In genomic region chr2:164440314-164440713, GRCm38 (mm10) we compare ENCODE assay signal across 15 mouse cellular contexts. TPM values are rescaled to one million over a fixed set of nuclear protein-coding genes. Genes with fewer than 3 reads are reported as not detected.
A peak's percentile ranks its signal among the peaks of the same experiment; 100 is the strongest.
DNase-seq lines count a peak whose midpoint lies in the region; ATAC-seq and TF ChIP-seq lines count a peak whose summit lies in the region.
"Had no signal": no experiment of that assay in that cellular context is flagged by ENCODE, and none has a peak within 500 bp of the region (broad histone marks: within the 10 kb centered on the region; RNA-seq: fewer than 3 reads in every experiment).

No protein-coding gene starts in this region.

- WGBS in lung, postnatal 0 days, result 51% methylated on average over 5 of the region's 5 CpGs
- WGBS in forebrain, embryonic 10.5 days, result 82% methylated on average over 5 of the region's 5 CpGs

- peaks cover 39% of the 10 kb centered on the region for H3K79me2 ChIP-seq in CH12.LX (replicated peaks; ENCODE audit: control insufficient read depth, extremely low read depth, insufficient read depth, poor library complexity, severe bottlenecking)

- peak; percentile 51 for ATAC-seq in lung, postnatal 0 days
- ATAC-seq in megakaryocyte, adult 5-6 weeks (ENCODE audit: poor library complexity, severe bottlenecking), result no peak
- ATAC-seq in megakaryocyte progenitor cell, adult 5-6 weeks (replicated peaks; ENCODE audit: poor library complexity), result no peak

- H3K9ac ChIP-seq in CH12.LX (ENCODE audit: insufficient read depth, low read depth), result no peak overlapping the region; the same call in 1 of the 2 replicates
- H3K9ac ChIP-seq in lung, postnatal 0 days (replicated peaks; ENCODE audit: low read depth), result no peak overlapping the region
- H3K9ac ChIP-seq: embryonic facial prominence, embryonic 12.5 days; hindbrain, embryonic 14.5 days; neural tube, embryonic 13.5 days had no signal

- H3K9me3 ChIP-seq in CH12.LX (replicated peaks; ENCODE audit: low read length), result no peaks in the 10 kb centered on the region
- no peaks in the 10 kb centered on the region for H3K9me3 ChIP-seq in lung, postnatal 0 days (ENCODE audit: low read length)
- H3K9me3 ChIP-seq in forebrain, embryonic 10.5 days, result no peaks in the 10 kb centered on the region
- H3K9me3 ChIP-seq: embryonic facial prominence, embryonic 12.5 days; G1E; neural tube, embryonic 13.5 days had no signal

- DNase-seq in CH12.LX (ENCODE audit: extremely low read depth), result no peak
- DNase-seq in kidney, postnatal 10 days, result peak; percentile 57
- DNase-seq in lung, postnatal 0 days (ENCODE audit: low spot score), result peak; percentile 84
- DNase-seq in adrenal gland, postnatal 25 days, result no peak
- no peak for DNase-seq in forebrain, embryonic 10.5 days (ENCODE audit: extremely low spot score, low spot score)

- dilution Hi-C loops in CH12.LX (cut with MboI; ENCODE audit: extremely low pct_ligation_motif_present, extremely low pct_unique_long_range_greater_than_20kb, low sequenced_read_pairs), result no loop called here

- H3K27me3 ChIP-seq in CH12.LX (replicated peaks), result peaks cover 7% of the 10 kb centered on the region
- no peaks in the 10 kb centered on the region for H3K27me3 ChIP-seq in lung, postnatal 0 days (replicated peaks; ENCODE audit: insufficient read depth, low read length)
- peaks cover 45% of the 10 kb centered on the region for H3K27me3 ChIP-seq in forebrain, embryonic 10.5 days (ENCODE audit: poor library complexity, severe bottlenecking)

- TF ChIP-seq CTCF in CH12.LX (conservative IDR thresholded peaks at IDR 0.05 in 1 of 2, IDR thresholded peaks at IDR 0.05 in 1 of 2; ENCODE audit: low read depth in 2 of 2, low read length in 2 of 2), result no peak
- TF ChIP-seq CTCF in cortical plate, adult 2 months (IDR thresholded peaks at IDR 0.05; ENCODE audit: extremely low read depth, insufficient read depth, low read length), result no peak
- TF ChIP-seq CTCF in lung, postnatal 0 days (IDR thresholded peaks at IDR 0.05), result no peak

- peaks cover 0 to 19% of the 10 kb centered on the region in 2 experiments for H3K36me3 ChIP-seq in CH12.LX (replicated peaks in 1 of 2; ENCODE audit: control insufficient read depth in 1 of 2, insufficient read depth in 1 of 2, low read length in 1 of 2)
- no peaks in the 10 kb centered on the region for H3K36me3 ChIP-seq in lung, postnatal 0 days (ENCODE audit: insufficient read depth, low read length)
- H3K36me3 ChIP-seq in forebrain, embryonic 10.5 days (replicated peaks), result no peaks in the 10 kb centered on the region; the same call in 1 of the 2 replicates
- H3K36me3 ChIP-seq: embryonic facial prominence, embryonic 12.5 days; G1E; neural tube, embryonic 13.5 days had no signal

- no peak for TF ChIP-seq POLR2A in CH12.LX (IDR thresholded peaks at IDR 0.05; ENCODE audit: low read depth, low read length)
- TF ChIP-seq POLR2A in cortical plate, adult 2 months (IDR thresholded peaks at IDR 0.05; ENCODE audit: extremely low read depth, insufficient read depth, low read length), result no peak

- in situ Hi-C loops in CH12.LX (cut with MboI; ENCODE audit: low pct_ligation_motif_present, low pct_unique_long_range_greater_than_20kb, low sequenced_read_pairs), result no loop called here

- no peak for TF ChIP-seq EP300 in CH12.LX (IDR thresholded peaks at IDR 0.05; ENCODE audit: low read length)
- TF ChIP-seq EP300 in lung, postnatal 0 days (IDR thresholded peaks at IDR 0.05), result peak; percentile 74; the same call in 1 of the 2 replicates

- H3K4me2 ChIP-seq in CH12.LX (ENCODE audit: insufficient read depth, low read depth, poor library complexity, severe bottlenecking), result peak overlapping the region; percentile 77; the same call in 1 of the 2 replicates
- H3K4me2 ChIP-seq in lung, postnatal 0 days (replicated peaks; ENCODE audit: low read depth, low read length), result peak overlapping the region; percentile 72
- H3K4me2 ChIP-seq: hindbrain, embryonic 14.5 days; neural tube, embryonic 13.5 days had no signal

- H3K27ac ChIP-seq in CH12.LX (ENCODE audit: insufficient read depth, low read depth), result no peak overlapping the region
- H3K27ac ChIP-seq in cortical plate, adult 2 months (ENCODE audit: insufficient read depth, low read length), result no peak overlapping the region
- 0 out of 2 replicates have a peak overlapping the region, but pooled peaks have one; percentile 3 for H3K27ac ChIP-seq in lung, postnatal 0 days (ENCODE audit: low read length)
- H3K27ac ChIP-seq in forebrain, embryonic 10.5 days, result no peak overlapping the region
- H3K27ac ChIP-seq: embryonic facial prominence, embryonic 12.5 days; hindbrain, embryonic 14.5 days; neural tube, embryonic 13.5 days had no signal

- H3K4me3 ChIP-seq in CH12.LX (replicated peaks in 1 of 3; ENCODE audit: low read depth in 2 of 3, low read length in 2 of 3, poor library complexity in 1 of 3), result peak overlapping the region in 1 of 3 experiments; percentile 58
- H3K4me3 ChIP-seq in cortical plate, adult 2 months (ENCODE audit: insufficient read depth, low read length), result peak overlapping the region; percentile 30; the same call in 1 of the 2 replicates
- H3K4me3 ChIP-seq in lung, postnatal 0 days (ENCODE audit: low read depth, low read length), result peak overlapping the region; percentile 77; the same call in 1 of the 2 replicates
- H3K4me3 ChIP-seq in forebrain, embryonic 10.5 days, result no peak overlapping the region
- H3K4me3 ChIP-seq: neural tube, embryonic 13.5 days had no signal

- TF ChIP-seq RAD21 in CH12.LX (IDR thresholded peaks at IDR 0.05; ENCODE audit: low read depth, low read length), result no peak

- H3K4me1 ChIP-seq in CH12.LX (ENCODE audit: control insufficient read depth in 1 of 2, insufficient read depth in 2 of 2), result peaks cover 35 to 81% of the 10 kb centered on the region in 2 experiments
- H3K4me1 ChIP-seq in cortical plate, adult 2 months (ENCODE audit: control insufficient read depth, insufficient read depth, low read length), result no peaks in the 10 kb centered on the region
- H3K4me1 ChIP-seq in lung, postnatal 0 days (ENCODE audit: insufficient read depth, low read depth, low read length), result peaks cover 36% of the 10 kb centered on the region
- H3K4me1 ChIP-seq in forebrain, embryonic 10.5 days, result peaks cover 73% of the 10 kb centered on the region

RNA-seq across cellular contexts. Expression of gene Sdc4, which starts 3.4 kb away (rescaled TPM):
- total RNA-seq in CH12.LX (2012; rRNA removed) (63.9 and 69.9 TPM in 2 replicates), CH12.LX (2014; rRNA removed) (53.4 and 59.8 TPM in 2 replicates)
- 36.4 and 46.6 TPM in 2 replicates for polyA plus RNA-seq in CH12.LX (2012; ENCODE audit: insufficient read length, low read depth)
- 47.1 and 50.7 TPM in 2 replicates for polyA plus RNA-seq in cortical plate, adult 2 months (2012; rRNA removed)
- 217 and 289 TPM in 2 replicates for polyA plus RNA-seq in lung, postnatal 0 days (2015; fragmentation: Nextera tagmentation; extraction: Ambion mirVana)
- total RNA-seq in adrenal gland, postnatal 25 days (2021), result 75.1 and 82.0 TPM in 2 replicates
- 0.76 and 0.82 TPM in 2 replicates for total RNA-seq in megakaryocyte, adult 5-6 weeks (2015)
- 0.49 and 0.88 TPM in 2 replicates for total RNA-seq in megakaryocyte, adult 5-6 weeks (2017)
- not detected in 2 replicates for total RNA-seq in megakaryocyte progenitor cell, adult 5-6 weeks (2015)
- 0.41 TPM in 1 of 2 replicates, not detected in the other for total RNA-seq in megakaryocyte progenitor cell, adult 5-6 weeks (2017)
- 19.6 and 22.7 TPM in 2 replicates for polyA plus RNA-seq in forebrain, embryonic 10.5 days (2016; fragmentation: Nextera tagmentation; extraction: Ambion mirVana)
- polyA plus RNA-seq: G1E had no signal

RNA-seq across cellular contexts. Expression of gene Sys1, which starts 16.4 kb away (rescaled TPM):
- total RNA-seq in CH12.LX (2012; rRNA removed) (58.5 and 59.7 TPM in 2 replicates), CH12.LX (2014; rRNA removed) (41.8 and 46.6 TPM in 2 replicates)
- polyA plus RNA-seq in CH12.LX (2012; ENCODE audit: insufficient read length, low read depth), result 46.5 and 57.4 TPM in 2 replicates
- polyA plus RNA-seq in cortical plate, adult 2 months (2012; rRNA removed), result 58.1 and 64.5 TPM in 2 replicates
- polyA plus RNA-seq in lung, postnatal 0 days (2015; fragmentation: Nextera tagmentation; extraction: Ambion mirVana), result 63.5 and 66.2 TPM in 2 replicates
- total RNA-seq in adrenal gland, postnatal 25 days (2021), result 27.0 and 30.0 TPM in 2 replicates
- total RNA-seq in megakaryocyte, adult 5-6 weeks (2015), result 50.9 and 52.3 TPM in 2 replicates
- total RNA-seq in megakaryocyte, adult 5-6 weeks (2017), result 14.9 and 20.2 TPM in 2 replicates
- total RNA-seq in megakaryocyte progenitor cell, adult 5-6 weeks (2015), result 39.1 and 39.5 TPM in 2 replicates
- 11.2 and 20.0 TPM in 2 replicates for total RNA-seq in megakaryocyte progenitor cell, adult 5-6 weeks (2017)
- polyA plus RNA-seq in forebrain, embryonic 10.5 days (2016; fragmentation: Nextera tagmentation; extraction: Ambion mirVana), result 57.9 and 59.5 TPM in 2 replicates

RNA-seq across cellular contexts. Expression of gene Gm20458, which starts 20.5 kb away (rescaled TPM):
- total RNA-seq in CH12.LX (2012; rRNA removed) (0.88 and 1.1 TPM in 2 replicates), CH12.LX (2014; rRNA removed) (0.74 TPM in 1 of 2 replicates, not detected in the other)
- polyA plus RNA-seq in CH12.LX (2012; ENCODE audit: insufficient read length, low read depth), result 0.31 and 1.2 TPM in 2 replicates
- 7.4 and 9.5 TPM in 2 replicates for polyA plus RNA-seq in cortical plate, adult 2 months (2012; rRNA removed)
- polyA plus RNA-seq in lung, postnatal 0 days (2015; fragmentation: Nextera tagmentation; extraction: Ambion mirVana), result 23.5 and 32.9 TPM in 2 replicates
- total RNA-seq in adrenal gland, postnatal 25 days (2021), result 4.0 TPM in 1 of 2 replicates, not detected in the other
- not detected in 2 replicates for total RNA-seq in megakaryocyte, adult 5-6 weeks (2015)
- not detected in 2 replicates for total RNA-seq in megakaryocyte, adult 5-6 weeks (2017)
- total RNA-seq in megakaryocyte progenitor cell, adult 5-6 weeks (2015), result not detected in 2 replicates
- total RNA-seq in megakaryocyte progenitor cell, adult 5-6 weeks (2017), result not detected in 2 replicates
- polyA plus RNA-seq in forebrain, embryonic 10.5 days (2016; fragmentation: Nextera tagmentation; extraction: Ambion mirVana), result 2.0 and 3.0 TPM in 2 replicates

RNA-seq across cellular contexts. Expression of gene Trp53tg5, which starts 33.2 kb away (rescaled TPM):
- total RNA-seq in CH12.LX (2012; rRNA removed) (not detected in 2 replicates), CH12.LX (2014; rRNA removed) (not detected in 2 replicates)
- not detected in 2 replicates for polyA plus RNA-seq in CH12.LX (2012; ENCODE audit: insufficient read length, low read depth)
- polyA plus RNA-seq in cortical plate, adult 2 months (2012; rRNA removed), result not detected in 2 replicates
- polyA plus RNA-seq in lung, postnatal 0 days (2015; fragmentation: Nextera tagmentation; extraction: Ambion mirVana), result not detected in 2 replicates
- not detected in 2 replicates for total RNA-seq in adrenal gland, postnatal 25 days (2021)
- total RNA-seq in megakaryocyte, adult 5-6 weeks (2015), result not detected in 2 replicates
- not detected in 2 replicates for total RNA-seq in megakaryocyte, adult 5-6 weeks (2017)
- not detected in 2 replicates for total RNA-seq in megakaryocyte progenitor cell, adult 5-6 weeks (2015)
- not detected in 2 replicates for total RNA-seq in megakaryocyte progenitor cell, adult 5-6 weeks (2017)
- not detected in 2 replicates for polyA plus RNA-seq in forebrain, embryonic 10.5 days (2016; fragmentation: Nextera tagmentation; extraction: Ambion mirVana)
- total RNA-seq: G1E; layer of hippocampus, postnatal 25 days had no signal
- polyA plus RNA-seq: embryonic facial prominence, embryonic 12.5 days; frontal cortex, adult 2 months; G1E; heart, embryonic 11.5 days; neural tube, embryonic 13.5 days had no signal

RNA-seq across cellular contexts. Expression of gene Matn4, which starts 35.4 kb away (rescaled TPM):
- total RNA-seq in CH12.LX (2012; rRNA removed) (not detected in 2 replicates), CH12.LX (2014; rRNA removed) (not detected in 2 replicates)
- not detected in 2 replicates for polyA plus RNA-seq in CH12.LX (2012; ENCODE audit: insufficient read length, low read depth)
- polyA plus RNA-seq in cortical plate, adult 2 months (2012; rRNA removed), result 16.2 and 17.4 TPM in 2 replicates
- polyA plus RNA-seq in lung, postnatal 0 days (2015; fragmentation: Nextera tagmentation; extraction: Ambion mirVana), result 71.4 and 81.2 TPM in 2 replicates
- 0.73 and 1.3 TPM in 2 replicates for total RNA-seq in adrenal gland, postnatal 25 days (2021)
- total RNA-seq in megakaryocyte, adult 5-6 weeks (2015), result not detected in 2 replicates
- total RNA-seq in megakaryocyte, adult 5-6 weeks (2017), result not detected in 2 replicates
- not detected in 2 replicates for total RNA-seq in megakaryocyte progenitor cell, adult 5-6 weeks (2015)
- not detected in 2 replicates for total RNA-seq in megakaryocyte progenitor cell, adult 5-6 weeks (2017)
- polyA plus RNA-seq in forebrain, embryonic 10.5 days (2016; fragmentation: Nextera tagmentation; extraction: Ambion mirVana), result not detected in 2 replicates
- polyA plus RNA-seq: G1E had no signal

Comparison
In these comparisons a context has a peak if more than half of its experiments do, and no peak if none do; other contexts are left out.
1. DNase-seq: peak in kidney, postnatal 10 days (single experiment) and lung, postnatal 0 days (single experiment); none in CH12.LX (single experiment), adrenal gland, postnatal 25 days (single experiment) and forebrain, embryonic 10.5 days (single experiment).
2. RNA of gene Sdc4, which starts 3.4 kb away (total RNA-seq): 75.1 to 82.0 TPM in adrenal gland, postnatal 25 days and 53.4 to 69.9 TPM in CH12.LX; 0.49 to 0.88 TPM in megakaryocyte, adult 5-6 weeks and 0.41 TPM in megakaryocyte progenitor cell, adult 5-6 weeks; every median in the first group is over 10 times any median in the second.